Mouse (Mus musculus): Measurements from ENCODE around the gene Uts2r. TPM values are rescaled to one million over a fixed set of nuclear protein-coding genes. Genes with fewer than 3 reads are reported as not detected.

The Uts2r gene
- total and polyA plus RNA-seq, 2 experiments from 2014 or later: not detected

DNA sequence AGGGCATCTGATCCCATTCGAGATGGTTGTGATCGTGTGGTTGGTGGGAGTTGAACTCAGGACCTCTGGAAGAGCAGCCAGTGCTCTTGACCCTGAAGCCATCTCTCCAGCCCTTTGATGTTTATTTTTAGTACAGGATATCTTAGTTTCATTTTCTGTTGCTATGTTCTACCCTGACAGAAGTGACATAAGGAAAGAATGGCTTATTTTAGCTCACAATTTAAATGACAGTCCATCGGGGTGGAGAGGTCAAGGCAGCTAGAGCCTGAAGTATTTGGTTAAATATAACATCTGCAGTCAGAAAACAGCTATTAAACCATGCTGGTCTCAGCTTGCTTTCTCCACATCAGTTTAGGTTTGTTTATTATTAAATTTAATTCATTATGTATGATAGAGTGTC lies 38.9 kb upstream of the Uts2r start:
- Histone ChIP-seq H3K9ac (replicated peaks; ENCODE audit: low read depth, low read length) (no peak overlapping the region), H3K9me3 (replicated peaks; ENCODE audit: control insufficient read depth, low read length) (no peaks in the 10 kb centered on the region), H3K4me1 (ENCODE audit: control insufficient read depth, insufficient read depth) (peaks cover 13% of the 10 kb centered on the region; the same call in 1 of the 2 replicates), H3K36me3 (replicated peaks; ENCODE audit: control insufficient read depth, insufficient read depth, low read length) (no peaks in the 10 kb centered on the region), H3K4me3 (ENCODE audit: low read depth, low read length) (no peak overlapping the region), H3K4me2 (ENCODE audit: low read depth, low read length) (no peak overlapping the region), H3K27ac (ENCODE audit: low read depth) (no peak overlapping the region), H3K27me3 (ENCODE audit: control insufficient read depth, insufficient read depth, low read length) (no peaks in the 10 kb centered on the region)
- DNase-seq (ENCODE audit: low spot score) (peak; percentile 59), ATAC-seq (ENCODE audit: insufficient read depth, low read depth) (no peak)
- no peak for TF ChIP-seq CTCF (IDR thresholded peaks at IDR 0.05; ENCODE audit: low read depth)
- TF ChIP-seq EP300 (IDR thresholded peaks at IDR 0.05; ENCODE audit: low read depth): no peak
- 43% methylated on average over 3 of the region's 3 CpGs for WGBS

GRCm38 (mm10) chr11:121122024-121122670 lies 37.9 kb upstream of the Uts2r start:
- DNase-seq (ENCODE audit: low spot score): no peak
- Histone ChIP-seq H3K4me3 (ENCODE audit: low read depth, low read length) (no peak overlapping the region), H3K4me2 (ENCODE audit: low read depth, low read length) (no peak overlapping the region), H3K9ac (replicated peaks; ENCODE audit: low read depth, low read length) (no peak overlapping the region), H3K9me3 (replicated peaks; ENCODE audit: control insufficient read depth, low read length) (no peaks in the 10 kb centered on the region), H3K4me1 (ENCODE audit: control insufficient read depth, insufficient read depth) (peaks cover 13% of the 10 kb centered on the region; the same call in 1 of the 2 replicates), H3K27me3 (ENCODE audit: control insufficient read depth, insufficient read depth, low read length) (no peaks in the 10 kb centered on the region), H3K27ac (ENCODE audit: low read depth) (no peak overlapping the region), H3K36me3 (replicated peaks; ENCODE audit: control insufficient read depth, insufficient read depth, low read length) (no peaks in the 10 kb centered on the region)
- 16% methylated on average over 2 of the region's 2 CpGs for WGBS
- no peak for ATAC-seq (ENCODE audit: insufficient read depth, low read depth)
- no peak for TF ChIP-seq CTCF (IDR thresholded peaks at IDR 0.05; ENCODE audit: low read depth)
- no peak for TF ChIP-seq EP300 (IDR thresholded peaks at IDR 0.05; ENCODE audit: low read depth)

DNA sequence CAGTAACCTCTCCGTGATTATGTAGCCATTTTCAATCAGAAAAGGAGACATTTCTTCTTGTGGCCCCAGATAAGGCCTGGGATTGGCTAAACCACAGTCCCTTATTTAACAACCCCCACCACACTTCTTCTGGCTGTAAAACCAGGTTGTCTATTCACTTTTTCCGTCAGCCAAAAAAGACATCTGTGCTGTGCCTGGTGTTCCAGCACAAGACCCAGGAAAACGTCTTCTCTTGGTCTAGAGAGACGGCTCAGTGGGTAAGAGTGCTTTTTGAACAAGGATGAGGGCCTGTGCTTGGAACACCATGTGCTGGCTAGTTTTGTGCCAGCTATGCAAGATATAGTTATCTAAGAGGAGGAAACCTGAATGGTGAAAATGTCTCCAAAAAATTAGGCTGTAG lies 36.6 kb upstream of the Uts2r start:
- no peak for TF ChIP-seq EP300 (IDR thresholded peaks at IDR 0.05; ENCODE audit: low read depth)
- TF ChIP-seq CTCF (IDR thresholded peaks at IDR 0.05; ENCODE audit: low read depth): no peak
- Histone ChIP-seq H3K4me1 (ENCODE audit: control insufficient read depth, insufficient read depth) (peaks cover 13% of the 10 kb centered on the region; the same call in 1 of the 2 replicates), H3K9me3 (replicated peaks; ENCODE audit: control insufficient read depth, low read length) (no peaks in the 10 kb centered on the region), H3K27ac (ENCODE audit: low read depth) (no peak overlapping the region), H3K27me3 (ENCODE audit: control insufficient read depth, insufficient read depth, low read length) (no peaks in the 10 kb centered on the region), H3K36me3 (replicated peaks; ENCODE audit: control insufficient read depth, insufficient read depth, low read length) (no peaks in the 10 kb centered on the region), H3K4me2 (ENCODE audit: low read depth, low read length) (no peak overlapping the region), H3K9ac (replicated peaks; ENCODE audit: low read depth, low read length) (no peak overlapping the region), H3K4me3 (ENCODE audit: low read depth, low read length) (no peak overlapping the region)
- no peak for ATAC-seq (ENCODE audit: insufficient read depth, low read depth)
- DNase-seq (ENCODE audit: low spot score): no peak
- WGBS: 87% methylated on average over 4 of the region's 4 CpGs

- H3K36me3 ChIP-seq (replicated peaks; ENCODE audit: control insufficient read depth, insufficient read depth, low read length): no peaks in the 10 kb centered on the region
- peaks cover 13% of the 10 kb centered on the region; the same call in 1 of the 2 replicates for H3K4me1 ChIP-seq (ENCODE audit: control insufficient read depth, insufficient read depth)
- no peaks in the 10 kb centered on the region for H3K27me3 ChIP-seq (ENCODE audit: control insufficient read depth, insufficient read depth, low read length)
- no peak overlapping the region for H3K4me2 ChIP-seq (ENCODE audit: low read depth, low read length)
- no peak for TF ChIP-seq EP300 (IDR thresholded peaks at IDR 0.05; ENCODE audit: low read depth)
- no peak for TF ChIP-seq CTCF (IDR thresholded peaks at IDR 0.05; ENCODE audit: low read depth)
- H3K9me3 ChIP-seq (replicated peaks; ENCODE audit: control insufficient read depth, low read length): no peaks in the 10 kb centered on the region
- DNase-seq (ENCODE audit: low spot score) (no peak), ATAC-seq (ENCODE audit: insufficient read depth, low read depth) (no peak)
- WGBS: 53% methylated on average over 3 of the region's 3 CpGs
- no peak overlapping the region for H3K9ac ChIP-seq (replicated peaks; ENCODE audit: low read depth, low read length)
- no peak overlapping the region for H3K27ac ChIP-seq (ENCODE audit: low read depth)
- H3K4me3 ChIP-seq (ENCODE audit: low read depth, low read length): no peak overlapping the region
These were observed 34.4 kb upstream of the Uts2r start for GRCm38 (mm10) chr11:121125522-121126172.

GRCm38 (mm10) chr11:121126395-121126794 lies 33.7 kb upstream of the Uts2r start:
- no peak overlapping the region for H3K4me3 ChIP-seq (ENCODE audit: low read depth, low read length)
- TF ChIP-seq EP300 (IDR thresholded peaks at IDR 0.05; ENCODE audit: low read depth): no peak
- TF ChIP-seq CTCF (IDR thresholded peaks at IDR 0.05; ENCODE audit: low read depth): peak; percentile 28; the same call in 1 of the 2 replicates
- H3K27ac ChIP-seq (ENCODE audit: low read depth): no peak overlapping the region
- no peak for DNase-seq (ENCODE audit: low spot score)
- no peak overlapping the region for H3K4me2 ChIP-seq (ENCODE audit: low read depth, low read length)
- no peaks in the 10 kb centered on the region for H3K9me3 ChIP-seq (replicated peaks; ENCODE audit: control insufficient read depth, low read length)
- WGBS: 65% methylated on average over 1 of the region's 1 CpGs
- ATAC-seq (ENCODE audit: insufficient read depth, low read depth): no peak
- no peaks in the 10 kb centered on the region for H3K36me3 ChIP-seq (replicated peaks; ENCODE audit: control insufficient read depth, insufficient read depth, low read length)
- H3K27me3 ChIP-seq (ENCODE audit: control insufficient read depth, insufficient read depth, low read length): no peaks in the 10 kb centered on the region
- H3K9ac ChIP-seq (replicated peaks; ENCODE audit: low read depth, low read length): no peak overlapping the region
- H3K4me1 ChIP-seq (ENCODE audit: control insufficient read depth, insufficient read depth): peaks cover 11% of the 10 kb centered on the region; the same call in 1 of the 2 replicates
